Mouse (Mus musculus): ENCODE results near the gene Psmf1. TPM values are rescaled to one million over a fixed set of nuclear protein-coding genes. Genes with fewer than 3 reads are reported as not detected.

Gene Psmf1
- polyA plus RNA-seq, 1 experiment = 47.6 TPM

DNA sequence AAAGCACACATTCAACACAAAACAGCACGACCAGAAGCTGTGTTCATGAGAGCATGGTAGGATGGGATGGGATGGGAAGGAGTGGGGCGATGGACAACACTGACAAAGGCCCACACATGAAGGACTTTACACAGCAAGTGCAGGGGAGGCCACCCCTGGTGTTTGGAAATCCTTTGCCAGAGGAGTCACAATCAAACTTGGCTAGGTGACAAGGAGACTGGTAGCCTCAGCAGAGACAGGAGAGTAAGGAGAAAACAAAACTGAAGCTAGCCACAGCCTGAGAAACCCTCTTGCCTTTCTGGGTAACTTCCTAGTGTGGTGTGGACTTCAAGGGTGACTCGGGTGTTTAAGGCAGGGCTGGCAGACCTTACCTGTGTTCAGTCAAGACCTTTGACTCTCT is 4.9 kb downstream of the Psmf1 start:
- peaks cover 31% of the 10 kb centered on the region for H3K36me3 ChIP-seq (replicated peaks; ENCODE audit: low read length)
- H3K4me1 ChIP-seq = peaks cover 81% of the 10 kb centered on the region
- H3K27me3 ChIP-seq (replicated peaks) = peaks cover 3% of the 10 kb centered on the region
- no peaks in the 10 kb centered on the region for H3K9me3 ChIP-seq
- TF ChIP-seq GATA1 (IDR thresholded peaks at IDR 0.05; ENCODE audit: borderline replicate concordance, low read length) = no peak
- no peak for TF ChIP-seq FLI1 (IDR thresholded peaks at IDR 0.05; ENCODE audit: low read length)
- H3K4me3 ChIP-seq (replicated peaks) = peak overlapping the region; percentile 96

DNA sequence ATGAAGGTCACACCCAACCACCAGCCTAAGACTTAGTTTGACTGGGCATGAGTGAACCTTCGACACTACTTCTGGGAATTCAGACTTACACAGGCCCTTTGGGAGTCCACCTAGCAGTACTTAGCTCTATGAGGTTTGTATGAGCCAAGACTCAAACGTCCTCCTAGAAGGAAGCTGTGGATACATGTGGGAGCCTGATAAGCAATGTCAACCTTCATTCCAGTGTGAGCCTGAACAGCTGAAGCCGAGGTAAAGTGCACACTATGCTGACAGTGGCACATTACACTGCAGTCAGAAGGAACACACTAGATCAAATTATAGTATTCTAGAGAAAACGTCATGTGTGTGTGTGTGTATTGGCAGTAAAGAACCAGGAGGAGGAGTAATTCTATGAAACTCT is 5.5 kb downstream of the Psmf1 start:
- TF ChIP-seq FLI1 (IDR thresholded peaks at IDR 0.05; ENCODE audit: low read length) (no peak), GATA1 (IDR thresholded peaks at IDR 0.05; ENCODE audit: borderline replicate concordance, low read length) (no peak; the same call in 2 of the 3 replicates)
- Histone ChIP-seq H3K27me3 (replicated peaks) (no peaks in the 10 kb centered on the region), H3K4me1 (peaks cover 75% of the 10 kb centered on the region), H3K9me3 (no peaks in the 10 kb centered on the region), H3K4me3 (replicated peaks) (peak overlapping the region; percentile 76), H3K36me3 (replicated peaks; ENCODE audit: low read length) (peaks cover 38% of the 10 kb centered on the region)

DNA sequence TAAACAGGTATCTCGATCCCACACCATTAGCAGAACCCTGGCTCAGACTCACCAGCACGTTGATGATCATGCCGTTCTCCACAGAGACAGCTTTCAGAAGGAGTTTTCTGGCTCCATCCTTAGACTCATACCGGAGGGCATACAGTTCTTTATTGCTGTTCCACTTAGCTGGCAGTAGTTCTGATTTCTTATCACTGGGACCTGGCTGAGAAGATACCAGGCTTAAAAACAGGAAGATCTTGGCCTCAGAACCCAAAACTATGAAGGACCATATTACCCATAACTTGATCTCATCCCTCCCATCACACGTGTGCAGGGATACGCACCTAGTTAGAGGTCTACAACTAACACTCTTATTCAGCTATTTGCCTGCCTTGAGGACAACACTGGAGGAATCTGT is 8.6 kb downstream of the Psmf1 start:
- no peak for TF ChIP-seq FLI1 (IDR thresholded peaks at IDR 0.05; ENCODE audit: low read length)
- TF ChIP-seq GATA1 (IDR thresholded peaks at IDR 0.05; ENCODE audit: borderline replicate concordance, low read length) = no peak
- Histone ChIP-seq H3K4me1 (peaks cover 53% of the 10 kb centered on the region), H3K27me3 (replicated peaks) (no peaks in the 10 kb centered on the region), H3K4me3 (replicated peaks) (no peak overlapping the region), H3K36me3 (replicated peaks; ENCODE audit: low read length) (peaks cover 64% of the 10 kb centered on the region), H3K9me3 (no peaks in the 10 kb centered on the region)

DNA sequence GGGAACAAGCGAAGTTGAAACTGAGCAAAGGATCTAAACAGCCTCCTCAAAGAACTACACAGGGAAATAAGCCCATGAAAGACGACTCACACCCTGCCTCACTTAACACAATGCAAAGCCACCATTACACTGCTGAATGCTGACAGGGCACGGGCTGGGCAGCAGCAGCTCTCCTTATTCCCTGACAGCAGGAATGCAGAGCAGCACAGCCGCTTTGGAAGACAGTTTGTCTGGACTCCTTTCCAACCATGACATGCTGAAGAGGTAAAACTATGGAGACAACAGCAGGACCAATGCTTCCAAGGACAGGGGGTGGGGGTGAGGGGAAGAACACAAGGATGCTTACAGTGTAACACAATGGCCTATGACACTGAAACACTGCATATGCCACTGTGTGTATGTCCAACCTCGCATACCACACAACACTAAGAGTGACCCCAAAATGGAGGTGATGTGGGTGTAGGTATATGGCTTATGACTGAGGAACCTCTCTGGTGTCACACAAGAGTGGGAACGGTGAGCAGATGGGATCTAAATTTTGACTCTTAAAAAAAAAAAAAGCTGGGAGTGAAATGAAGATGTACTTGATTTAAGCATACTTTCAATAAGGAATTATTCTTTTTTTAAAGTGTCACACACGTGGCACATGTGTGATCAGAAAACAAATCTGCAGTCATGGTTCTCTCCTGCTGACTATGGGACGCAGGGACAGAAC is 10.7 kb downstream of the Psmf1 start:
- H3K4me3 ChIP-seq (replicated peaks) = no peak overlapping the region
- peaks cover 85% of the 10 kb centered on the region for H3K36me3 ChIP-seq (replicated peaks; ENCODE audit: low read length)
- TF ChIP-seq FLI1 (IDR thresholded peaks at IDR 0.05; ENCODE audit: low read length) (no peak), GATA1 (IDR thresholded peaks at IDR 0.05; ENCODE audit: borderline replicate concordance, low read length) (no peak)
- H3K27me3 ChIP-seq (replicated peaks) = no peaks in the 10 kb centered on the region
- H3K4me1 ChIP-seq = peaks cover 32% of the 10 kb centered on the region
- H3K9me3 ChIP-seq = no peaks in the 10 kb centered on the region

DNA sequence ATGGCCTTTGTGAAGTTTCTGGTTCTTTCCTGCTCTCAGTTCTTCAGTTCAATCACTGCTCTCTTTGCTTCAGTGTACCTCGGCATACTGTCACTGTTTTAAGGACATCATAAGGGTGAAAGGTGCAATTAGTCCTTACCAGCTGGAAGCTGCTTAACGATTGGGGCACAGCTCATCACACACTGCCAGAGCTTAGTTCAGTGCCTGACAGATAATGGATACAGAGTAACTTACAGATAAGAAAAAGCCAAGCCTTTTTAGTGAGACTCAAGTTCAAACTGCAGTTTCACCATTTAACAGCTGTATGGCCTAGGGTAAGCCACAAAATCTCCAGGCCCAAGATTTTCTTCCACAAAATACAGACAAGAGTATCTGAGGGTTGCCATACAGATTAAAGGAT is 19.9 kb downstream of the Psmf1 start:
- peaks cover 98% of the 10 kb centered on the region for H3K36me3 ChIP-seq (replicated peaks; ENCODE audit: low read length)
- H3K4me3 ChIP-seq (replicated peaks) = no peak overlapping the region
- no peaks in the 10 kb centered on the region for H3K27me3 ChIP-seq (replicated peaks)
- no peaks in the 10 kb centered on the region for H3K9me3 ChIP-seq
- TF ChIP-seq GATA1 (IDR thresholded peaks at IDR 0.05; ENCODE audit: borderline replicate concordance, low read length) = no peak
- TF ChIP-seq FLI1 (IDR thresholded peaks at IDR 0.05; ENCODE audit: low read length) = no peak
- H3K4me1 ChIP-seq = peaks cover 2% of the 10 kb centered on the region; the same call in 1 of the 2 replicates

DNA sequence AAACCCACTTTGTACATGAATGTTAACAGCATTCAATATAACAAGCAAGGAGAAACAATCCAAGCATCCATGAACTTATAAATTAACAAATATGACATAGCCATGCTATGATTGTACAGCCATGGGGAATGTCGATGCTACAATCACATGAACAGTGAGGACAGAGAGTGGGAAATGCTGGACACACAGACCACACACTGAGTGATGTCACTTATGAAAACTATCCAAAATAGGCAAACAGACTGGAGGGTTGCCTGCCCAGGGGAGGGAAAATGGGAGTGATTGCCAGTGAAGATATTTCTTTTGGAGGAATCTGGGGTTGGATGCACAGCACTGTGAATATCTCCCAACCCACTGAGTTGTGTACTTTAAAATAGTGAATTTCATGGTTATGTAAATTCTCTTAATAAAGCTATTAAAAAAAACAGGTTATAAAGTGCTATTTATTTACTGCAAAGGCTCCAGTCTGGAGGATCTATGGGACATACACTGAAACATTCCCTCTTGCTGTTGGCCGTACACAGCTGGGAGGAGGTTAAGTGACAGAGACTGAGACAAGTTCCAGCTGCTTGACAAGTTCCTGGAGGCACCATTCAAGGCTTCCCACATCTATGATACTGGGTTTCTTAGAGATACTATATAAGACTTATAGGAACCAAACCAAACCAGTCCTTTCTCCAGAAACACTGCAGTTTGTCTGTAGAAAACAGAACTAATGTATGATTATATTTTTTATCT is 27.5 kb downstream of the Psmf1 start:
- Histone ChIP-seq H3K4me3 (replicated peaks) (no peak overlapping the region), H3K9me3 (no peaks in the 10 kb centered on the region), H3K27me3 (replicated peaks) (no peaks in the 10 kb centered on the region), H3K36me3 (replicated peaks; ENCODE audit: low read length) (peaks cover 69% of the 10 kb centered on the region), H3K4me1 (no peaks in the 10 kb centered on the region)
- no peak for TF ChIP-seq GATA1 (IDR thresholded peaks at IDR 0.05; ENCODE audit: borderline replicate concordance, low read length)
- no peak for TF ChIP-seq FLI1 (IDR thresholded peaks at IDR 0.05; ENCODE audit: low read length)

DNA sequence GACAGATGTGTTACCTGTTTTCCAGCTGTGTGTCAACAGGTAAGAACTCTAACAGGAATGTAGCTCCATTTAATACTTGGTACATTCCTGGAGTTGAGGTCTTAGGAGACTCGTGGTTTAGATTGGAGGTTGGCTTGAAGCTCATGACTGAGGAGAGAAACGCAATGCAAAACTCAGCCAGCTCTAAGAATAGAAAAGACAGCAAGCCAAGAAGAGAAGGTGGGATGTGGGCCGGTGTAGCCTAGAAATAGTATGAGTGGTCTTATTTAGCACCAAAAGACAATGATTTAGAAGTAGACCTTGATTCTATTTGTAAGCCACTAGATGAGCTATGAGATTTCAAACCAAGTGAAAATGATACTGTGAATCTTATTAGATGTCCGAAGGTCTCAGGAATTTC is 28.5 kb downstream of the Psmf1 start:
- Histone ChIP-seq H3K4me1 (no peaks in the 10 kb centered on the region), H3K36me3 (replicated peaks; ENCODE audit: low read length) (peaks cover 60% of the 10 kb centered on the region), H3K4me3 (replicated peaks) (no peak overlapping the region), H3K9me3 (no peaks in the 10 kb centered on the region), H3K27me3 (replicated peaks) (no peaks in the 10 kb centered on the region)
- TF ChIP-seq GATA1 (IDR thresholded peaks at IDR 0.05; ENCODE audit: borderline replicate concordance, low read length) (no peak), FLI1 (IDR thresholded peaks at IDR 0.05; ENCODE audit: low read length) (no peak)

DNA sequence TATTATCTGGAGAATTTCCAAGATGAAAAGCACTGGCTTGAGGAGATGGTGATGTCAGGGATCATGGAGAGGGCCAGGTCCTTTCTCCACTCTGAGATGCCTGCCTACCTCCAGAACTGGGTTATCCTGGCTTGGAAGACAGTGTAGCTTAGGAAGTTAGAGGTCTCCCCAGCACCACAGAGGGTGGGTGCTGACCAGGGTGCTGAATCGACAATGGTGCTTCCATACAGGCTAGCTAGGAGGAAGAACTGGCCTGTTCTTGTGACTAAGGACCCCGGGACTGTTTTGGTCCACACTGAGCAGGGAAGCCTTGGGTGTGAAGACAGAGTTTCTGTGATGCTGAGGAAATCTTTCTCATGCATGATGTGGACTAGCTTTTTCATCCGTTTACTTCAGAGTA is 31.3 kb downstream of the Psmf1 start:
- Histone ChIP-seq H3K4me1 (no peaks in the 10 kb centered on the region), H3K36me3 (replicated peaks; ENCODE audit: low read length) (peaks cover 32% of the 10 kb centered on the region), H3K4me3 (replicated peaks) (no peak overlapping the region), H3K27me3 (replicated peaks) (peaks cover 5% of the 10 kb centered on the region), H3K9me3 (no peaks in the 10 kb centered on the region)
- TF ChIP-seq FLI1 (IDR thresholded peaks at IDR 0.05; ENCODE audit: low read length) (no peak), GATA1 (IDR thresholded peaks at IDR 0.05; ENCODE audit: borderline replicate concordance, low read length) (no peak)

DNA sequence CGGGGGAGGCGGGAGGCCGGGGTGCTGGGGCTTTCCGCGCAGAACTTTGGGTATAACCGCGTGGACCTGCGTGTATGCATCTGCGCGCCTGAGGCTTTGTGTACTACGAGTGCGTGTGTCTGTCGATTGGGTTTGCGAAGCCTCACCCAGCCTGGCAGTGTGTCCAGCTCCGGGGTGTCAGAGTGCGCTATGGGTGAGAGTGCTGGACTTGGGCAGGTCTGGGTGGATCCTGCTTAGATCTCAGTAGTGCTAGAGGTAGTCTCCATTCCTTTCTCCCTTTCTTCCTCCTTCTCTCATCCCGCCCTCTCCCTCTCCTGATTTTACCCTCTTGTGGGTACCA is 41.2 kb downstream of the Psmf1 start:
- Histone ChIP-seq H3K4me3 (replicated peaks) (peak overlapping the region; percentile 88), H3K27me3 (replicated peaks) (peaks cover 81% of the 10 kb centered on the region), H3K36me3 (replicated peaks; ENCODE audit: low read length) (no peaks in the 10 kb centered on the region), H3K9me3 (no peaks in the 10 kb centered on the region; the same call in 1 of the 2 replicates), H3K4me1 (peaks cover 16% of the 10 kb centered on the region)
- no peak for TF ChIP-seq GATA1 (IDR thresholded peaks at IDR 0.05; ENCODE audit: borderline replicate concordance, low read length)
- TF ChIP-seq FLI1 (IDR thresholded peaks at IDR 0.05; ENCODE audit: low read length) = no peak

DNA sequence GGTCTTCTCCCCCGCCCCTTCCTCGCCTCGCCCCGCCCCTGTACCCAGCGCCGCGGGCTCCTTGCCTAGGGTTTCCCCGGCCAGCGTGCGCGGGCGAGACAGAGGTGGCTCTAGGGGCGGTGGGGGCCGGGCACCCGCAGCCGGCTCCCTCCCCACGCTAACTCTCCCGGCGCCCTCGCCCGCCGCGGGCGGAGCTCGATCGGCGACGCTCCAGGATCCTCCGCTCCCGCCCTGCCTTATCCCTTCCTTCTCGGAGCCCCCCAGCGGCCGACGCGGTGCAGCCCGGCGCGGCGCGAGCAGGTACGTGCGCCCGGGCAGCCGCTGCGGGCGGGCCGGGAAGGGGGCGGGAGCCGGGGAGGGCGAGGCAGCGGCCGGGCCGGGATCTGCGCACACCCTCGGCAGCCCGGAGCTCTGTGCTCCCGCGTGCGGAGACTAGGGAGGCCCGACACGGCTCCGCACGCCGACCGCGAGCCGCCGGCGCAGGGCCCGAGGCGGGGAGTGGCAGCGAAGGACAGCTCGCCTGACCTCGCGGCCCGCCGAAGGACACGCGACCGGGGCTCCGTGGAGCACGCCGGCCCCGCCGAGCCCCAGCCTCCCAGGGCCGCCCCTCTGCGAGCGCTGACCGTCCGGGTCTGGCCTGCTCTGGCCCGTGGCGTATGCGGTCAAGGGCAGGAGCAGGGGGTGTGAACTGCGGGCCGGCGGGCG is 41.7 kb downstream of the Psmf1 start:
- peaks cover 16% of the 10 kb centered on the region for H3K4me1 ChIP-seq
- no peaks in the 10 kb centered on the region; the same call in 1 of the 2 replicates for H3K9me3 ChIP-seq
- H3K27me3 ChIP-seq (replicated peaks) = peaks cover 81% of the 10 kb centered on the region
- no peaks in the 10 kb centered on the region for H3K36me3 ChIP-seq (replicated peaks; ENCODE audit: low read length)
- peak overlapping the region; percentile 88 for H3K4me3 ChIP-seq (replicated peaks)
- TF ChIP-seq GATA1 (IDR thresholded peaks at IDR 0.05; ENCODE audit: borderline replicate concordance, low read length) (no peak), FLI1 (IDR thresholded peaks at IDR 0.05; ENCODE audit: low read length) (no peak)

Data from megakaryocyte, embryonic 14.5 days (primary cell).